Mouse (Mus musculus): ENCODE data around the gene Nme7. TPM values are rescaled to one million over a fixed set of nuclear protein-coding genes. Genes with fewer than 3 reads are reported as not detected.

The Nme7 gene
- total and polyA plus RNA-seq, 3 experiments, result 23.5 to 33.2 (median 25.3) TPM

DNA sequence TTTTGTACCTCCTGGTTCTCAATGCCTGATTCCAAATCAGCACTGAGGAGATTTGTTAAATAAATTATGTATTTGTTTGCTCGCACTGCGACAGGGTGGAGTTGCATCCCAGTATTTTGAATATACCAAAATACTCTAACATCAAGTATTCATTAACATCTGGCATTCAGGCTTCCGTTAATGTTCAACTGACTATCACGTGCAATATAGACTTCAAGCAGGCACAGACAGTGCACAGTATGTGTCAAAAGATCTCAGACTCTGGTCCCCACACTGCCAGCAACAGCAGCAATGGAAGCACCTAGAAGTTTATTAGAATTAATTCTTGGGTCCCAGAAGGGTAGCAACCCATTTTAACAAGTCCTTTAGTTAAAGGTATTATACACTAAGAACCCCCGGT lies 167.7 kb downstream of the Nme7 start:
- Histone ChIP-seq H3K27me3 (replicated peaks) (no peaks in the 10 kb centered on the region), H3K36me3 (replicated peaks in 1 of 2; ENCODE audit: control insufficient read depth in 1 of 2, insufficient read depth in 1 of 2, low read length in 1 of 2) (no peaks in the 10 kb centered on the region), H3K4me3 (replicated peaks in 1 of 3; ENCODE audit: low read depth in 2 of 3, low read length in 2 of 3, poor library complexity in 1 of 3) (no peak overlapping the region), H3K9ac (ENCODE audit: insufficient read depth, low read depth) (no peak overlapping the region), H3K9me3 (replicated peaks; ENCODE audit: low read length) (no peaks in the 10 kb centered on the region), H3K27ac (ENCODE audit: insufficient read depth, low read depth) (no peak overlapping the region), H3K79me2 (replicated peaks; ENCODE audit: control insufficient read depth, extremely low read depth, insufficient read depth, poor library complexity, severe bottlenecking) (no peaks in the 10 kb centered on the region), H3K4me2 (ENCODE audit: insufficient read depth, low read depth, poor library complexity, severe bottlenecking) (no peak overlapping the region), H3K4me1 (ENCODE audit: control insufficient read depth in 1 of 2, insufficient read depth in 2 of 2) (no peaks in the 10 kb centered on the region)
- in situ Hi-C loops (cut with MboI; ENCODE audit: low pct_ligation_motif_present, low pct_unique_long_range_greater_than_20kb, low sequenced_read_pairs), result no loop called here
- no peak for DNase-seq (ENCODE audit: extremely low read depth)
- dilution Hi-C loops (cut with MboI; ENCODE audit: extremely low pct_ligation_motif_present, extremely low pct_unique_long_range_greater_than_20kb, low sequenced_read_pairs), result no loop called here
- TF ChIP-seq HCFC1 (IDR thresholded peaks at IDR 0.05; ENCODE audit: low read depth, low read length) (no peak), MAZ (IDR thresholded peaks at IDR 0.05; ENCODE audit: low read depth, low read length) (no peak)

DNA sequence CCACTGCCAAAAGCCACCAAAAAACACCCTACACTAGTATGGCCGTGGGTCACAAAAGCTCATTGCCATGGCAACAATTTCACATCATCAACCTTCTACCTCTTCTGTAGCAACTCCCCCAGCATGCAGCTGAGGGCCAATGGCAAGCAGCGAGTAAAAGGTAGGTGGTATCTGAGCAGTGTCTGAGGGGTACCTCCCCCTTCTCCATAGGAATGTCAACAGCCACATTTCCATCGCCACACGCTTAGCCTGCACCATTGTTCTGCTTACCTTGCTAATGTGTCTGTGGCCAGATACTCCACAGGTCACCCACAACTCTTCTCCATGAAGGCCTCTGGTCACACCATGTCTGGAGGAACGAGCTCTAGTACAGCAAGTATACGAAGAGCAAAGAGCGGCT lies 169.5 kb downstream of the Nme7 start:
- no peak for TF ChIP-seq NRF1 (IDR thresholded peaks at IDR 0.05; ENCODE audit: low read depth, low read length)
- no peak for TF ChIP-seq ZC3H11A (IDR thresholded peaks at IDR 0.05; ENCODE audit: low read depth, low read length)
- no peak for TF ChIP-seq ELF1 (IDR thresholded peaks at IDR 0.05; ENCODE audit: low read depth, low read length)
- no peak for TF ChIP-seq RCOR1 (conservative IDR thresholded peaks at IDR 0.05; ENCODE audit: low read depth, low read length)
- no peak for TF ChIP-seq USF2 (conservative IDR thresholded peaks at IDR 0.05; ENCODE audit: low read depth, low read length)
- TF ChIP-seq SIN3A (IDR thresholded peaks at IDR 0.05; ENCODE audit: low read length), result no peak
- no peak for TF ChIP-seq E2F4 (IDR thresholded peaks at IDR 0.05; ENCODE audit: insufficient replicate concordance, low read depth, low read length)
- no peak for TF ChIP-seq ZMIZ1 (IDR thresholded peaks at IDR 0.05; ENCODE audit: low read depth, low read length)
- no peak for TF ChIP-seq CTCF (conservative IDR thresholded peaks at IDR 0.05 in 1 of 2, IDR thresholded peaks at IDR 0.05 in 1 of 2; ENCODE audit: low read depth in 2 of 2, low read length in 2 of 2)
- TF ChIP-seq ZKSCAN1 (IDR thresholded peaks at IDR 0.05; ENCODE audit: borderline replicate concordance, low read depth, low read length), result no peak
- TF ChIP-seq UBTF (IDR thresholded peaks at IDR 0.05; ENCODE audit: low read depth, low read length), result no peak
- no peak for TF ChIP-seq GABPA (IDR thresholded peaks at IDR 0.05; ENCODE audit: insufficient replicate concordance, low read depth, low read length)
- no peak for TF ChIP-seq TBP (conservative IDR thresholded peaks at IDR 0.05; ENCODE audit: low read depth, low read length)
- TF ChIP-seq SMC3 (IDR thresholded peaks at IDR 0.05; ENCODE audit: low read depth, low read length), result no peak
- in situ Hi-C loops (cut with MboI; ENCODE audit: low pct_ligation_motif_present, low pct_unique_long_range_greater_than_20kb, low sequenced_read_pairs) (no loop called here), dilution Hi-C loops (cut with MboI; ENCODE audit: extremely low pct_ligation_motif_present, extremely low pct_unique_long_range_greater_than_20kb, low sequenced_read_pairs) (no loop called here)
- no peak overlapping the region for H3K27ac ChIP-seq (ENCODE audit: insufficient read depth, low read depth)
- H3K9ac ChIP-seq (ENCODE audit: insufficient read depth, low read depth), result no peak overlapping the region
- no peaks in the 10 kb centered on the region for H3K79me2 ChIP-seq (replicated peaks; ENCODE audit: control insufficient read depth, extremely low read depth, insufficient read depth, poor library complexity, severe bottlenecking)
- no peaks in the 10 kb centered on the region for H3K36me3 ChIP-seq (replicated peaks in 1 of 2; ENCODE audit: control insufficient read depth in 1 of 2, insufficient read depth in 1 of 2, low read length in 1 of 2)
- no peak overlapping the region for H3K4me3 ChIP-seq (replicated peaks in 1 of 3; ENCODE audit: low read depth in 2 of 3, low read length in 2 of 3, poor library complexity in 1 of 3)
- H3K4me1 ChIP-seq (ENCODE audit: control insufficient read depth in 1 of 2, insufficient read depth in 2 of 2), result no peaks in the 10 kb centered on the region
- H3K4me2 ChIP-seq (ENCODE audit: insufficient read depth, low read depth, poor library complexity, severe bottlenecking), result no peak overlapping the region
- H3K27me3 ChIP-seq (replicated peaks), result no peaks in the 10 kb centered on the region
- no peak for DNase-seq (ENCODE audit: extremely low read depth)
- no peaks in the 10 kb centered on the region for H3K9me3 ChIP-seq (replicated peaks; ENCODE audit: low read length)

Measured in CH12.LX (cell line).